Mouse (Mus musculus) liver, adult 2 months (tissue): ENCODE results near the gene Eri3.

ENCODE experiments used
- CTCF ChIP-seq: fragments of 200-500 bp; IDR thresholded peaks from 2 replicates; pipeline ENCODE4 v1.5.1; 2011; ENCODE audit warnings: low read depth, low read length, control low read depth
- POLR2A ChIP-seq: fragments of 200-500 bp; IDR thresholded peaks from 2 replicates; pipeline ENCODE4 v1.6.1; 2011; ENCODE audit warnings: low read length, control low read depth; ENCODE audit not compliant: insufficient read depth; ENCODE audit errors: extremely low read depth

GRCm38 (mm10) chr4:117672042-117672441 is 121.9 kb downstream of the Eri3 start:
- TF ChIP-seq CTCF (no peak), POLR2A (no peak)
